Mouse (Mus musculus) kidney, embryonic 15.5 days (tissue): ENCODE data around the gene Gtf2h4. TPM values are rescaled to one million over a fixed set of nuclear protein-coding genes. Genes with fewer than 3 reads are reported as not detected.
A peak's percentile ranks its signal among the peaks of the same experiment; 100 is the strongest.

Experiments
- ATAC-seq: fragments of 200-750 bp; cut with Nextera tagmentation; replicated peaks from 2 replicates; pipeline ENCODE4 v1.8.0; 2017; ENCODE audit warnings: moderate TSS enrichment; ENCODE audit not compliant: low FRiP score
- H3K27ac ChIP-seq: fragments of 300-500 bp; sonication (generic); 2 replicates; pipeline ENCODE4 v1.5.1; 2015; ENCODE audit warnings: mild to moderate bottlenecking, inconsistent platforms
- H3K27me3 ChIP-seq: fragments of 300-500 bp; sonication (generic); 2 replicates; pipeline ENCODE4 v1.6.1; 2015; ENCODE audit warnings: inconsistent platforms
- H3K36me3 ChIP-seq: fragments of 300-500 bp; sonication (generic); 2 replicates; pipeline ENCODE4 v1.6.1; 2015; ENCODE audit warnings: inconsistent platforms
- H3K4me1 ChIP-seq: fragments of 300-500 bp; sonication (generic); 2 replicates; pipeline ENCODE4 v1.6.1; 2015; ENCODE audit warnings: inconsistent platforms
- H3K4me2 ChIP-seq: fragments of 300-500 bp; sonication (generic); 2 replicates; pipeline ENCODE4 v1.6.1; 2015; ENCODE audit warnings: moderate library complexity, mild to moderate bottlenecking, inconsistent platforms
- H3K4me3 ChIP-seq: fragments of 300-500 bp; sonication (generic); replicated peaks from 2 replicates; pipeline ENCODE4 v1.5.1; 2015; ENCODE audit warnings: mild to moderate bottlenecking, inconsistent platforms
- H3K9ac ChIP-seq: fragments of 300-500 bp; sonication (generic); 2 replicates; pipeline ENCODE4 v1.6.1; 2015; ENCODE audit warnings: mild to moderate bottlenecking, inconsistent platforms
- H3K9me3 ChIP-seq: fragments of 300-500 bp; sonication (generic); replicated peaks from 2 replicates; pipeline ENCODE4 v1.6.1; 2016; ENCODE audit warnings: inconsistent platforms
- WGBS: fragments of 180-500 bp; shearing (Covaris S2); methylation state at CpG from one replicate; pipeline ENCODE4 v1.1.7; 2015; ENCODE audit warnings: mixed read lengths; 5-methylcytosine and 5-hydroxymethylcytosine counted together
- polyA plus RNA-seq: library from polyadenylated mRNA; unstranded; fragments of >200 nt; fragmentation: Nextera tagmentation; extraction: Ambion mirVana; gene quantifications from 2 replicates; pipeline ENCODE4 v1.2.1, GENCODE M21; 2015

Gtf2h4 gene
- 48.5 and 49.9 TPM in 2 replicates for polyA plus RNA-seq

DNA sequence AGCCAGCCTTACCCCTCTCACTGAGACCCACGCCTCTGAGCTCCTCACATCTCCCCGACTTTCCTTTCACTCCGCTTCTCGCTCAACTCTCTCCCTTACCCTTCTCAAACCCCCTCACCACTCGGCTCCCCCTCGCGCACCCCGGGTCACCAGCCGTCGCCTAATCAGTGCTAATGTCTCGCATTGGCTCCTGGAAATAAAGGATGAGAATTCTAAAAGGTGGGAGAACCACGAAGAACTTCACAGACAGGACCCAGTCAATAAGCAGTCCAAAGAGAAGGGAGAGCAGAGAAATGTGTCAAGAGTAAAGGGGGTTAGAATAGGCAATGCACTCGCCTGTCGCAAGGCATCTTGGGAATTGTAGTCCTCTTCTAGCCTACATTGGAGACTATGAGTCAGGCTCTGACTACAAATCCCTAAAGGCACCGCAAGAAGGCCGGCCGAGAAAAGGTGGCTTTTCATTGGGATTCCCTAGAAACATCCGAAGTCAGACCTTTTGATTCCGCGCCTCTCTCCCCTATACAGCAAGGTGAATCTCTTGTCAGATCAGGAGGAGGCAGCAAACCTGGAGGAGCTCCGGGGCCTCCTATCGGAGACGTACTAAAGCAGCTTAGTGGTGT, at the start of gene Gtf2h4:
Gtf2h4 (minus strand) TSS at position 324 of the 620 bp plus-strand sequence.
- Histone ChIP-seq H3K27ac (peak within 1 kb of the TSS; percentile 59; the same call in 1 of the 2 replicates), H3K27me3 (no peaks in the 10 kb centered on the region), H3K4me1 (peaks cover 11% of the 10 kb centered on the region), H3K9me3 (no peaks in the 10 kb centered on the region), H3K36me3 (peaks cover 18% of the 10 kb centered on the region; the same call in 1 of the 2 replicates), H3K4me2 (peak within 1 kb of the TSS; percentile 83), H3K9ac (peak within 1 kb of the TSS; percentile 89), H3K4me3 (peak within 1 kb of the TSS; percentile 79)
- 1% methylated on average over 23 of the region's 23 CpGs for WGBS
- peak; percentile 97 for ATAC-seq

DNA sequence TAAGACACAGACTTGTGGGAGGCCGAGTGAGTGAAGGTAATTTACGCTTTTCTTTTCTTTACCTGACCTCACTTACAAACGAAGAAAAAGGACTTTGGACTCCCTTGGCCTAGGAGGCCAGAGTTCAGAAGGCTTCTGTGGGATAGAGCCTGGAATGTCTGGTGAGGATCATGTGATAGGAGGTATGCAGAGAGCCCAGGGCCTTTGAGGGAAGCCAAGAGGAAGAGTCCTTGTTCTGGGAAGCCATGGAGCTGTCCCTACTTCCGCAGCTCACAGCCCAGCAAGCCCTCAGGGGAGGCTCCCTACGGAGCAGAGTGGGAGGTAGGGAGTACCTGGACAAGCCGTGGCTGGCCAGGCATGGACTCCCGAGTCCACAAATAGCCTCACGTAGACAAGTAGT, 48.1 kb upstream of the Gtf2h4 start:
- H3K27me3 ChIP-seq: 0 out of 2 replicates have a peak, but pooled peaks cover 6% of the 10 kb centered on the region
- 31% methylated on average over 8 of the region's 8 CpGs for WGBS
- no peak overlapping the region for H3K4me2 ChIP-seq
- H3K4me3 ChIP-seq: no peak overlapping the region
- H3K9ac ChIP-seq: no peak overlapping the region
- no peaks in the 10 kb centered on the region for H3K9me3 ChIP-seq
- H3K36me3 ChIP-seq: no peaks in the 10 kb centered on the region
- ATAC-seq: peak; percentile 17; the same call in 1 of the 2 replicates
- peak overlapping the region; percentile 69 for H3K27ac ChIP-seq
- peaks cover 40% of the 10 kb centered on the region for H3K4me1 ChIP-seq

DNA sequence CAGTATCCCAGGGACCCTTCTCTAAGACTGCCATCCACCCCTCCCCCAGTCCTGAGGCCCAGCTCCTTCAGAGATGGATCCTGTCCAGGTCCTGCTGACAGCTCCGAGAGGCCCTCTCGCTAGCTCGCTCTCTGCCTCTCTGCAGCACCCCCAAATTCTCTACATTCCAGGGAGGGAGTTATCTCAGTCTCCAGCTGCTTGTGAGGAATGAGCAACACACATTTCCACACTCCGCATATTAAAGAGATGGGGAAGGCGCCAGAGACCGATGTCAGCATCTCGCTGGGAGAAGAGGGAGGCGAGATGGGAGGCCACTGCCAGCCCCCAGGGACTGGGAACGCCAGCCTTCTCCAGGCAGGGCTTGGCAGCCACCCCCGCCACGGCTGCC, 46.8 kb upstream of the Gtf2h4 start:
- Histone ChIP-seq H3K4me2 (peak overlapping the region; percentile 31), H3K27me3 (0 out of 2 replicates have a peak, but pooled peaks cover 3% of the 10 kb centered on the region), H3K27ac (peak overlapping the region; percentile 75), H3K4me3 (no peak overlapping the region), H3K36me3 (no peaks in the 10 kb centered on the region), H3K9ac (no peak overlapping the region), H3K9me3 (no peaks in the 10 kb centered on the region), H3K4me1 (peaks cover 31% of the 10 kb centered on the region)
- WGBS: 16% methylated on average over 11 of the region's 11 CpGs
- ATAC-seq: peak; percentile 49; the same call in 1 of the 2 replicates

DNA sequence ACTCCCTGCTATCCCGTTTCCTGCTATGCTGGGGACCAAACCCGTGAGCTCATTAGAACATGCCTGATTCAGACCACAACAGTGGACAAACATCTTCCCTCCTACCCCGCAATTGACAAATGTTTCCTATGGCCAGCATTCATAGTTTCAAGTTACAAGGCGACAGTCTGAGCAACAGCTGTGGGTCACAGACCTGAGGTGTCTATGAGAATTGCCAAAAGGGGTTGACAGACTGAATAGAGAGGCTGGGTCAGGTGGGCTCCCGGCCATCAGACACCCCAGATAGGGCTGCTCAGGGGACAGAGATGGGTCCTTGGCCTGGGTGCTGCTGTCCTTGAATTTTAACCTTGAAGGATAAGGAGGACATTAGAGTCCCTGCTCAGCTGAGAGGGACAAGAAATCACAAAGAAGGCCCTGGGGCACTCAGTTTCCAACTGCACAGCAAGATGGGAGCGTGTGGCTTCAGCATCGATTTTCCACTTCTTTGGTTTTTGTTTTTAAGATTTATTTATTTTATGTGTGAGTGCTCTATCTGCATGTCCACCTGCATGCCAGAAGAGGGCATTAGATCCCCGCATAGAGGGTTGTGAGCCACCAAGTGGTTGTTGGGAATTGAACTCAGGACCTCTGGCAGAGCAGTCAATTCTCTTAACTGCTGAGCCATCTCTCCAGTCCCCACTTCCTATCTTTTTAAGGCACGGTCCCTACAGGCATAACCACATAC, 46.2 kb upstream of the Gtf2h4 start:
- Histone ChIP-seq H3K4me2 (no peak overlapping the region), H3K27ac (peak overlapping the region; percentile 75), H3K4me1 (peaks cover 29% of the 10 kb centered on the region), H3K9ac (no peak overlapping the region), H3K36me3 (no peaks in the 10 kb centered on the region), H3K4me3 (no peak overlapping the region), H3K9me3 (no peaks in the 10 kb centered on the region), H3K27me3 (no peaks in the 10 kb centered on the region)
- WGBS: 46% methylated on average over 9 of the region's 9 CpGs
- ATAC-seq: no peak

DNA sequence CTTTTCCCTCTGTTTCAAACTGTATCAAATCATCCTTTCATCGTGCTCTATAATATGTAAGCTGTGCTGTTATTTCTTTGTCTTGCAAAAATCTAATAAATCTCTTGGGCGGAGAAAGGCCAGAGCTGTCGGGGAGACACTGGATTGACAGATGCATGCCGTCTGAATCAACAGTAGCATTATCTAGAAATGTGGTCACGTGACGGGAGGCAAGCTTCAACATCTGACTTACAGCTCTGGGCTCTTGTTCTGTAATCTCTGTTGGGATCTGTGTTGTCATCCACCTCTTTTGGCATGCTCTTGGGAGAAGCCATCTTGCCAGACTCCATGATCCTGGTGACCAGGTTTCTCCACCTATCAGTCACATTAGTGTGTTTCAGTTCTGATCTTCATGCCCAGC, 43.5 kb upstream of the Gtf2h4 start:
- WGBS: 83% methylated on average over 6 of the region's 6 CpGs

DNA sequence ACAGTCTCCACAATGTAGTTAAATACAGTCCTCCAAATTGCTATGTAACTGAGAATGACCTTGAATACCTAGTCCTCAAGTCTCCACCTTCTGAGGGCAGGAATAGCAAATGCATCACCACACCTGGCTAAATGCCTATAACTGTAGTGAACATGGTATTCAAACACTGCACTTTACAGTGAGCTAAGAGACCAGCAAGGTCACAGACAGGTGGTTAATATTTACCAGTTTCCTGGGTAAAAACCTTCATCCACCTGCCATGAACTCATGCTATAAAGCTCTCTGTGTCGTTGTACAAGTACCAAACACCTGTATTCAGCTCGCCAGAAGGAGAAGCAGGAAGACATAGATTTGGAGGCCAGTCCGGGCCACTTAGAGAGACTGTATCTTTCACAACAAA, 42.6 kb upstream of the Gtf2h4 start:
- Histone ChIP-seq H3K27me3 (no peaks in the 10 kb centered on the region), H3K4me3 (no peak overlapping the region), H3K36me3 (no peaks in the 10 kb centered on the region), H3K9me3 (no peaks in the 10 kb centered on the region), H3K9ac (no peak overlapping the region), H3K27ac (peak overlapping the region; percentile 59), H3K4me2 (no peak overlapping the region), H3K4me1 (peaks cover 28% of the 10 kb centered on the region)
- 71% methylated on average over 3 of the region's 3 CpGs for WGBS
- ATAC-seq: no peak

More for the DNA sequence above, 43.5 kb upstream of the Gtf2h4 start:
- Histone ChIP-seq H3K9me3 (no peaks in the 10 kb centered on the region), H3K27me3 (no peaks in the 10 kb centered on the region), H3K4me1 (peaks cover 29% of the 10 kb centered on the region), H3K4me3 (no peak overlapping the region), H3K4me2 (no peak overlapping the region), H3K27ac (no peak overlapping the region), H3K36me3 (no peaks in the 10 kb centered on the region), H3K9ac (no peak overlapping the region)
- no peak for ATAC-seq

DNA sequence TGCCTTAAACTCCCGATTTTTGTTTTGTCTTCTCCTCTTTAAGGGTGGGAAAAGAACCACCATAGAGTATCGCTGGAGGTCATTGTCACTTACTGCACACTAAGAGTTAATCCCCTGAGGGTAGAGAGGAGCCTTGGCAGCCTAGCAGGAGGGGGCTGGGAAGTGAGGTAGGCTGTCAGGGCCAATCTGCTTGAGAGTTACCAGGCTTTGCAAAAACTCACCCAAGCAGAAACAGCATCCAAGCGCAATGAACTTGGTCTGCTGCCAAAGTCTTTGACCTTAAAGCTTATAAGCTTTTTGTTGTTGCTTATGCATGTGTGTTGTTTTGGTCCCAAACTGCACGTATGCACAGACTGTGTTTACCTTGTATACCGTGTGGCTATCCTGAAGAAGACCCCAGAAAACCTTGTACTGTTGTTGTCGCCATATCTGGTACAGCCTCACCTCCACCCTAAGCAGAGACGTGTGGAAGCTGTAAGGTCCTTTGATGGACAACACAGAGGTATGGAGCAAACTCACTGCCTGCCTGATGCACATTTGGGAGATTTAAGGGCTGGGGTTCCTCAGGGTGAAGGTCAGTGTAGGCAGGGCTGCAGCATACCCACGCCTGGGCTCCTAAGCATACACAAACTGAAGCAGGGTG, 37.3 kb upstream of the Gtf2h4 start:
- Histone ChIP-seq H3K36me3 (no peaks in the 10 kb centered on the region), H3K27me3 (no peaks in the 10 kb centered on the region), H3K4me1 (peaks cover 24% of the 10 kb centered on the region), H3K27ac (peak overlapping the region; percentile 82), H3K9ac (no peak overlapping the region), H3K4me3 (no peak overlapping the region), H3K4me2 (no peak overlapping the region), H3K9me3 (no peaks in the 10 kb centered on the region)
- WGBS: 29% methylated on average over 8 of the region's 8 CpGs
- ATAC-seq: peak; percentile 84

DNA sequence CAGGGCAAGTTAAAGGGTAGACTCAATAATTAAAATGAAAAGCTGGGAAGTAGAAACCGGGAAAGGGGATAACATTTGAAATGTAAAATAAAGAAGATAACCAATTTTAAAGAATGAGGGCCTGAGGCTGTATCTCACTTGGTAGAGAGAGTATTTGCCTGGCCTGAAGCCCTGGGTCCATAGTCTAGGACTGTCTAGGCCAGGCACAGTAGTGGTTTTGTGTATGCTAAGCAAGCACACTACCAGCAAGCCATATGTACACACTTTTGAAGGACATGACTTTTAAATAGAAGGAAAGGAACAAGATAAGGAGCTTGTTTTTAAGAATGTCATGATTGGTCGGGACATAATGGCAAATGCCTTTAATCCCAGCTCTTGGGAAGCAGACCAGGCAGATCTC, 35.1 kb upstream of the Gtf2h4 start:
- Histone ChIP-seq H3K9ac (no peak overlapping the region), H3K27me3 (no peaks in the 10 kb centered on the region)
- ATAC-seq: no peak

DNA sequence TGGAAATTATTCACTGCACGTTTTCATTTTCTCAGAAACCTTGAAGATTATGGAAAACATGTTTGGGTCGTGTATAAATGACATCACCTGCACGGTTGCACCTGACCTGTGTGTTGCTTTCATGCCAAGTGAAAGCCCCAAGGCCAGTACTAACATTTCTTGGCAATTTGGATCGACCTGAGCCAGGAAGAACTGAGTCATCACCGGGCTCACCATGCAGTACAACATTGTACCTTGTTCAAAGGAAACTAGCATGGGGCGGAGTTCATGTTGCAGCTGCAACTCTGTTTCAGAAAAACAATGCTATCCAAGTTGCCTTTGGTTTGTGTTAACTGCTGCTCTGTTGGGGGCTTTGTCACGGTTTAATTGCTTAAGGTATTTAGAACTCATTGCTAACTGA, 34.4 kb upstream of the Gtf2h4 start:
- Histone ChIP-seq H3K9me3 (no peaks in the 10 kb centered on the region), H3K27ac (no peak overlapping the region), H3K9ac (no peak overlapping the region), H3K4me2 (no peak overlapping the region), H3K36me3 (no peaks in the 10 kb centered on the region), H3K4me3 (no peak overlapping the region), H3K27me3 (no peaks in the 10 kb centered on the region), H3K4me1 (peaks cover 50% of the 10 kb centered on the region)
- no peak for ATAC-seq
- 72% methylated on average over 7 of the region's 7 CpGs for WGBS

More for the DNA sequence above, 35.1 kb upstream of the Gtf2h4 start:
- no peak overlapping the region for H3K27ac ChIP-seq
- H3K4me2 ChIP-seq: no peak overlapping the region
- peaks cover 46% of the 10 kb centered on the region for H3K4me1 ChIP-seq
- no peaks in the 10 kb centered on the region for H3K36me3 ChIP-seq
- H3K9me3 ChIP-seq: no peaks in the 10 kb centered on the region
- H3K4me3 ChIP-seq: no peak overlapping the region
- 84% methylated on average over 2 of the region's 2 CpGs for WGBS

DNA sequence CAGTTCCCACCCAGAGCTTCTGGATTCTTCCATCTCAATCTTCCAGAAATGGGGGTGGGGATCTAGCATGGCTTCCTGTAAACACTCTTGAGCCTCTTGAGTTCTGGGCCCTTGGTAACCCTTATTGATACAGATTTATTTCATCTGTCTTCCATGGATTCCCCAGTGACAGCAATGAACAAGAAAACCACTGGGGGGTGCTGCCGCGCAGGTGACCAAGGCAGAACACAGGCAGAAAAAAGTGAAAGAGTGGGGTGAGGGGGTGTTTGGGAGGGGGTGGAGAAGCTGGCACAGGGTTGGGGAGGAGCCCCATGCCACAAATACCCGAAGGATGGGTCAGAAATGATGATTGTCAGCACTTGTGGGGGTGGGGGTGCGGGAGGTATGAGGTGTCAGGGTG, 32.3 kb upstream of the Gtf2h4 start:
- no peak for ATAC-seq
- WGBS: 21% methylated on average over 4 of the region's 4 CpGs
- no peak overlapping the region for H3K4me2 ChIP-seq
- peak overlapping the region; percentile 98 for H3K27ac ChIP-seq
- no peaks in the 10 kb centered on the region for H3K9me3 ChIP-seq
- no peaks in the 10 kb centered on the region for H3K36me3 ChIP-seq
- H3K9ac ChIP-seq: no peak overlapping the region
- H3K4me3 ChIP-seq: no peak overlapping the region
- H3K27me3 ChIP-seq: no peaks in the 10 kb centered on the region
- peaks cover 55% of the 10 kb centered on the region for H3K4me1 ChIP-seq

DNA sequence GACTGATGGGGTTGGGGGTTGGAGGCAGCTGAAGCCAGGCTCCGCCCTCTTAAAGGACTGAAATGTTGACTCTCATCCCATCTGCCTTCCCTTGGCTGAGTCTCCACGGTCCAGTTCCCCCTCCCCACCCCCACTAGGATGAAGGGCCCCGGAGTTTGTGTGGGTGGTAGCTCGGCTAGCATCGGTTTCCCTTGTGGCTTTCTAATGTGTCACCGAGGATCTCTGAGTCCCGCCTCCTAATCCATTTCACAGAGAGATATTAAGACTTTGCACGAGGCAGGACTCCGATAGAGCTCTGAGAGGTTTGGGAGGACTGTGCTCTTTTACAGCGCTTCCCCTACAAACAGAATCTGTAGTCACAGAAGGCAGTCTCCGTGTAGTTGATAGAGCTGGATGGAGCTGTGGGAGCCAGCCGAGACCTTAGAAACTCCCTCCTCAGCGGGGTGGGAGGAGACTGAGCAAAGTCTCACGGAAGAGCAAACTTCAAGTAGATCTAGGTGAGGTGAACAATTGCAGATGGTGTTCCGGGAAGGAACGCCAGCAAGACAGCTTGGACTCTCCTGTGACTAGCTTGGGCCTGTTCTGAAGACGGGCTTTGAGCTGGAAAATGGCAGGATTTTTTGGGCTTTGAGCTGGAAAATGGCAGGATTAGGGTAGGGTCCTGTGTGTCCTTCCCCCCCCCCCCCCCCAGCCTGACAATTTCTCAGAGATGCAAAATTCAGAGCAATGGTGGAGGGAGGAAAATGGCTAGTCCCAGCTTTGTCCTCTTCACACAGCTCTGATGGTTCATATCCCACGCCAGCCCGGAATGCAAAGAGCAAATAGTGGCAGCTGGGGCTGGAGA, 31.3 kb upstream of the Gtf2h4 start, which contains the start of gene Ddr1:
Ddr1 (minus strand) TSS at position 1 of the 844 bp plus-strand sequence.
- Histone ChIP-seq H3K9me3 (no peaks in the 10 kb centered on the region), H3K27me3 (no peaks in the 10 kb centered on the region), H3K36me3 (no peaks in the 10 kb centered on the region), H3K4me1 (peaks cover 50% of the 10 kb centered on the region), H3K4me2 (peak within 1 kb of the TSS; percentile 82), H3K4me3 (peak within 1 kb of the TSS; percentile 72), H3K27ac (peak within 1 kb of the TSS; percentile 98), H3K9ac (peak within 1 kb of the TSS; percentile 62)
- ATAC-seq: peak; percentile 64
- 9% methylated on average over 19 of the region's 19 CpGs for WGBS
